Mouse (Mus musculus) neural tube, postnatal 0 days (tissue): ENCODE data around the gene Gm43638. TPM values are rescaled to one million over a fixed set of nuclear protein-coding genes. Genes with fewer than 3 reads are reported as not detected.

Experiments
- polyA plus RNA-seq: library from polyadenylated mRNA; unstranded; fragments of >200 nt; fragmentation: Nextera tagmentation; extraction: Ambion mirVana; gene quantifications from 2 replicates; pipeline ENCODE4 v1.2.1, GENCODE M21; 2015

The Gm43638 gene
- not detected in 2 replicates for polyA plus RNA-seq

GRCm38 (mm10) chr5:87486706-87487105 lies at the start of gene Gm43638:
Gene Gm43638, minus strand, starts transcription at chr5:87486806.

GRCm38 (mm10) chr5:87490771-87491170 lies 4.2 kb upstream of the Gm43638 start, which contains the start of gene Ugt2a1:
Gene Ugt2a1, minus strand, starts transcription at chr5:87490871.

GRCm38 (mm10) chr5:87482160-87482559 lies 4.4 kb downstream of the Gm43638 start, which contains the start of gene Ugt2a2:
Gene Ugt2a2, minus strand, starts transcription at chr5:87482260.

DNA sequence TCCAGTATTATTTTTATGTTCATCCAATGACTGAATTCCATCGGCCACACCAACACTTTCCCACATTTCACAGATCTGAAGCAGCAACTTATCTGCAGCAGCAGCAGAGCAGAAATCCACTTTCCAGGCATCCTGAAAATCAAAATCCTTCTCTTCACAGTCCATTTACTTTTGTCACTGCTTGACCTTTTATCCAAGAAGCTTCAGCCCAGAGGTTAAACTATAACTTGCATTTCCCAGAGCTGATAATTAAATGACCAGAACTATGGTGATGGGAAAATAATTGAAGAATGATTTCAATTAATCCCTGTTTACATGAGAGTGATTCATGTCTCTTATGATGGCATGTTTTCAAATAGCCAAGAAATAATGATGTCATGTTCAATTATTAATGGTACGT lies 62.6 kb downstream of the Gm43638 start, which contains the start of gene Ugt2b38:
Gene Ugt2b38 (minus strand): TSS at position 163 of the 400 bp plus-strand sequence.

Other genes starting within 250 kb of the Gm43638 start
- not detected in 2 replicates for gene Ugt2b37, start 232.0 kb downstream of the Gm43638 start, polyA plus RNA-seq
- gene Ugt2a3, start 149.6 kb downstream of the Gm43638 start, polyA plus RNA-seq: not detected in 2 replicates
- not detected in 2 replicates for gene Ugt2b38, start 62.6 kb downstream of the Gm43638 start, polyA plus RNA-seq
- not detected in 2 replicates for gene Ugt2a2, start 4.5 kb downstream of the Gm43638 start, polyA plus RNA-seq
- gene Ugt2a1, start 4.1 kb upstream of the Gm43638 start, polyA plus RNA-seq: not detected in 2 replicates
- gene Sult1b1, start 51.4 kb upstream of the Gm43638 start, polyA plus RNA-seq: not detected in 2 replicates
- gene Sult1d1, start 82.2 kb upstream of the Gm43638 start, polyA plus RNA-seq: not detected in 2 replicates
- not detected in 2 replicates for gene Sult1e1, start 104.8 kb upstream of the Gm43638 start, polyA plus RNA-seq
- not detected in 2 replicates for gene Csn1s1, start 179.4 kb upstream of the Gm43638 start, polyA plus RNA-seq
- gene Csn2, start 212.8 kb upstream of the Gm43638 start, polyA plus RNA-seq: 0.18 TPM in 1 of 2 replicates, not detected in the other